Mouse (Mus musculus) mouse embryonic stem cell (cell line): Measurements from ENCODE around the gene Tlr9.

Experiments used
- in situ Hi-C, 2 experiments: fragments of 300-500 bp; cut with MboI; formaldehyde crosslinking; loops; 1 replicate in 1 of 2; 3 replicates in 1 of 2; pipeline ENCODE4 v1.14.3; 2019 to 2020; ENCODE audit warnings: low sequenced_read_pairs in 2 of 2, low pct_unique_long_range_greater_than_20kb in 1 of 2, mixed read lengths in 1 of 2; ENCODE audit not compliant: unreplicated experiment in 1 of 2

Tlr9 gene

DNA sequence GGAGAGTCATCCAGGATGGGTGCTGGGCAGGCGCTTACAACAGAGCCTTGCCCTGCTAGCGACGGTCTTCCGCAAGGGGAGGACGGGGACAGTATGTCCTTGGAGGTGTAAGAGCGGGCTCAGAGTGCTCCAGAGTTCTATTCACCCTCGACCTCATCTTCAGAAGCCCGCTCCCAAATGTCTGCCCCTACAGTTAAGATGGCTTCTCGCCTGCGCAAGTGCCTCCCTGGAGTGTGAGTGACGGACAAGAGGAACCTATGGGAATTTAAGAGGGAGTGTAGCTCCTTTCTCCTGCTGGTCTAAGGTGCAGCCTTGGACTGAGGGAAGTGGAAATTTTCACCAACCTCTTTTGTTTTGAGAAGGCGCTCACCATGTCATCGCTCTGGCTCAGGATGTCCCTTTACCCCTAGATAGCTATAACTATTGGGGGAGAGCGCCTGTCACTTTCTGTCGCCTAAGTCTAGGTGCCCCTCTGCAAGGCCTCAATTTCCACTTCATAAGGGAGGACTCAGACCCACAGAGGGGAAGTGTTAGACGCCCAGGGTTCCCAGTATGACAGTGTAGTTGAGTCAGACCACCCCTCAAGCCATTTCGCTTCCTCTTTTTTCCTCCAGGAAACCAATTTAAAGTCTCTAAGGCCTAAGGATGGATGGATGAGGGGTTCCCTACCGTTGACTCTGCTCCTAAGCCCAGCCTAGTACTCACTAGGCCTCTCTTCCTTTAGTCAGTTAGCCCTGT is 22.7 kb upstream of the Tlr9 start, which contains the start of gene Ppm1m:
TSS of gene Ppm1m (minus strand) at position 212 of the 738 bp plus-strand sequence.
- in situ Hi-C loops = loop anchor here in 1 of 2 experiments (25.0 kb wide), 1 partner anchor 638 kb away; no protein-coding TSS in a partner anchor

GRCm38 (mm10) chr9:106201895-106202294 is 20.5 kb upstream of the Tlr9 start:
- in situ Hi-C loops = no loop called here

GRCm38 (mm10) chr9:106202819-106203636 is 19.4 kb upstream of the Tlr9 start, which contains the start of gene Twf2:
Twf2 (plus strand) TSS chr9:106203108.
- in situ Hi-C loops = no loop called here

DNA sequence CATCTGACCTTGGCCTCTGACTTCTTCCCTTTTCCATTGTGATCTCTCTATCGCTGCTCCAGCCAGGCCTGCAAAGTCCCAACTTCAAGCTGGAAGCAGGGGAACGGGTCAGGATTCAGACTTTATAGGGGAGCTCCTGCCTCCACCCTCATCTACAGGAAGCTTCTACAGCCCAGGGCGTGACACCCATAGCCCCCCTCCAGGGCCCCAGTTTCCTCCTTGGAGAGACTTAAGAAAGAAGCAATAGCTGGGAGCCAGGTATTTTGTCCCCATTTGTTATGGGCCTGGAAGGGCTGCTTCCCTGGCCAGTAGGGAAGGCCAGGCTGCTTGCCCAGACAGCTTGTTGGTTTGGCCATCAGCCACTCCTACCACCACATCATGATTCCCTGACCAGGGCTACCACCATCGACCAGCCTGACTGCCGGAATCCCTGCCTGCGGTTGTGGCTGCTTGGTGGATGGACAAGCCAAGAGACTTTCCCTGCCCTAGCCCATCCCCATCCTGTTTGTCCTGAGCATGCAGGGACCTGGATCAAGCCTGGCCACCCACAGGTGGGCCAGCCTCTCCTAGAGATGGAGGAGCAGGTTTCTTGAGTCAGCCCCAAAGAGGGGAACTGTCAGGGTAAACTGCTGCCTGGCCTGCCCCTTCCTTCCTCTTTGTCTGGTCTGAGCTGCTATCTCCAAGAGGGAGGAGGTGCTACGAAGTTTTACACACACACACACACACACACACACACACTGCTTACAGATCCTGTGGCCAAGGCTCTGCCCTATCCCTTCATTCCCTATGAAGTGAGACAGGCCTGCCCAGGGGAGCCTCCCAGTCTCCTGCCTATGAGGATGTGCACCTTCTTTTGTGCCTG is 18.2 kb upstream of the Tlr9 start:
- in situ Hi-C loops = no loop called here

DNA sequence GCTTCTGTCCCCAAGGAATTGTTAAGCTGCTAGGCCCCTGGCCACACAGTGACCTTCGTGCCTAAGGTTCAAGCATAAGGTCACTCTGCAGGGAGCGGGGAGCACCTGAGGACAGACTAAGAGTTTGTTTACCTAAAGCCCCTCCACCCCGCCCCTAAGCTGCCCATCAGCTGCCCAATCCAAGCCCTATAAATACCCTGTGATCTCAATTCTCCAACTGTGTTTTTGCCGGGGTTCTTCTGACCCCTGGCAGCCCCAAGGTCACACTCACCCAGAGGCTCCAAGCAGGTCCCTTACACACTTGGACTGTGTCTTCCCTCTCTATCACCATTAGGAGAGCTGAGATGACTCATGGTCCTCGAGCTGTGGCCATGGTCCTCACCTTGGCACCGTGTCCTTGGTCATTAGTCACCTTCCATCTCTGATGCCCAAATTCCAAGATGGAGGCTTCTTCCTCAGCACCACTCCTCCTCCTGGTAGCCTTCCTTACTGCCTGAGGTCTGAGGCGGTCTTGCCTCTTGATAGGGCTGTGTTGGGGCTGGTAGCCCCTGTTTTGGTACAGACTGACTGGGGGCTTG is 16.6 kb upstream of the Tlr9 start:
- in situ Hi-C loops = no loop called here

- in situ Hi-C loops = no loop called here
These were observed 15.9 kb upstream of the Tlr9 start for GRCm38 (mm10) chr9:106206515-106206914.

DNA sequence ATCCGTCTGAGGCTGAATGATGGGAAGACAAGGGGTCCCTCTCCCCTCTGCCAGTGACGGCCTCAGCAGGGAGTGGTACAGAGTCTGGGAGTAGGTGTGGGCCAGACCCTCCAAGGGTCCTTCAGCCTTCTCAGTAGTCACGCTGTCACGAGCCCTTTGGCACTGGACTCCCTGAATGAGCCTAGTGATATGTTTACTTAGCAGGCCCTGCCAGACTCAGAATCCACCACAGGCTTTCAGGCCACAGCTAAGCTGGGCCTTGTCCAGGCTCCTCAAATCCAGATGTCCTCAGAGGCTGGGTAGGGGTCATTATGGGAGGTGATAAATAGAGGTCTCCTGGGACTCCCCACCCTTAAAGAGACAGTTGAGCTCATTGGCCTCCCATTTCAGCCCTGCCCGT is 14.2 kb upstream of the Tlr9 start:
- in situ Hi-C loops = no loop called here

DNA sequence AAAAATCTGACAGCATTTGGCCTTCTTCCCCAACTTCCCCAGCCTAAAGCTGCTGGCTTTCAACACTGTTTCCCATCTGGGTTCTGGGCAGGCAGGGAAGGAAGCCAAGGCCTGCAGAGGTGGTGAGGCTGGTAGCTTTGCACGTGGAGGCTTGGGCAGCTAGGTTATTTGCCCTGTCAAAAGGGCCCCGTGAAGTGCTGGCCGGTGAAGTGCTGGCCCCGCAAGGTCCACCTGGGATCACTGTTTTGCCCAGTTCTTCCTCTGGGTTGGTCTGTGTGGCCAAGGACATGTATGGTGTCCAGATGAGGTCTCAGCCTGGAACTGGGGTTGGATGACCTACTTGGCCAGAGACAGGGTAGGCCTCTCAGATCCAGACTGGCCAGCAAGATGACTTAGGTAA is 12.4 kb upstream of the Tlr9 start:
- in situ Hi-C loops = no loop called here

- in situ Hi-C loops = no loop called here
These were observed 11.4 kb upstream of the Tlr9 start for GRCm38 (mm10) chr9:106210853-106211609.

DNA sequence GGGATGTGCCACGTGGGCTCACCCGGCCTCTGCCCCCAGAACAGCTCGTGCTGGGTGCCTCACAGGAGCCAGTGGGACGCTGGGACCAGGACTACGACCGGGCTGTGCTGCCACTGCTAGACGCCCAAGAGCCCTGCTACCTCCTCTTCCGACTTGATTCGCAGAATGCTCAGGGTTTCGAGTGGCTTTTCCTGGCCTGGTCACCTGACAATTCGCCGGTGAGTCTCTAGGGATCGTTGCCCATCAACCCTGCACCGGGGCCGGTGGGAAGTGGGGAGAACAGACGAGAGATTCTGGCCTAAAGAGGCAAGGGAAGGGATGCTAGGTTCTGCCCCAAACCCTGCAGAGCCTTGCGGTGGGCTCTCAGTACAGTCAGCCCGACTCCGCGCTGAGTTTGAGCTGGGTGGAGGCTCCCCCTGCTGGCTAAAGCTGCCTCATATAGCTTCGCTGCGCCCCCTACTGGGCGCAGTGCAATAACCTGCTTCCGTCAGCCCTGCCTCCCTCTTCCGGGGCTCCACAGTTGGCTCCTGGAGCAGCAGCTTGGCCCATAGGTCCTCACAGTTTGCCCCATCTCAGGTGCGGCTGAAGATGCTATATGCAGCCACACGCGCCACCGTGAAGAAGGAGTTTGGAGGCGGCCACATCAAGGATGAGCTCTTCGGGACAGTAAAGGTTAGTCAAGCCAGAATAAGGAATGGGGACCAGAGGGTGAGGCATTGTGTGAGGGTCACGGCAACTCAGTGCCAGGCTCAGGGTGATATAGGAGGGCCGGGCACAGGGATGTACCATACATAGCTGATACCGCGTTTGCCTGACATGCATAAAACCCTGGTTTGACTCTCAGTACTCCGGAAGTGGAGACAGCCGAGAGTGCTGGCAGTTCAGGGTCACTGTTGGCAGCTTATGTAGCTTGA is 10.5 kb upstream of the Tlr9 start:
- in situ Hi-C loops = no loop called here

GRCm38 (mm10) chr9:106212594-106212981 is 9.8 kb upstream of the Tlr9 start:
- in situ Hi-C loops = no loop called here

DNA sequence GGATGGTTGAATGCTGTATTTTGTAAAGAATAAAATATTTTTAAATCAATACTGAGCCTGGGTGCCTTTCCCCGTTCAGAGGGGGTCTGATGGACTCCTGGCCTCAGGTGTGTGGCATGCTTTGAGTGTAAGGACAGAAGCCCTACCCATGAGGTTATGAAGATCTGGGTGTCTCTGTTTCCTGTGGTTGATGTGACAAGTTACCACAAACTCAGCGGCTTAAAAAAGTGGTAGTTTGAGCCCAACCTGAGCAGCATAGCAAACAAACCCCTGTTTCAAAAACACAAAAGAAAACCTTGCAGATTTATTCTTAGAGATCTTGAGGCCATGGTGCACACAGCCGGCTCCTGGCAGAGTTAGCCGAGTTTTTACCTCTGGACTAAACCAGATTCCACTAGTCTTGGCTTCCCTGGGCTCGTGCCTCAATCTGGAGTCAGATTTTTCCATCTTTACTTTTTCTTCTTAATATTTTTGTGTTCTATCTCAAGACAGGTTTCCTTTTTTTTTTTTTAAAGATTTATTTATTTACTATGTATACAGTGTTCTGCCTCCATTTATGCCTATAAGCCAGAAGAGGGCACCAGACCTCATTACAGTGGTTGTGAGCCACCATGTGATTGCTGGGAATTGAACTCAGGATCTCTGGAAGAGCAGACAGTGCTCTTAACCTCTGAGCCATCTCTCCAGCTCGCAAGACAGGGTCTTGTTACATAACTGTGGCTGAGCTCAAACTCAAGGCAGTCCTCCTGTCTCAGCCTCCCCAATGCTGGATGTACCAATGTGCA is 6.9 kb upstream of the Tlr9 start:
- in situ Hi-C loops = no loop called here

- in situ Hi-C loops = no loop called here
These were observed 5.4 kb upstream of the Tlr9 start for GRCm38 (mm10) chr9:106216971-106217370.

GRCm38 (mm10) chr9:106220894-106221523 is 1.4 kb upstream of the Tlr9 start:
- in situ Hi-C loops = no loop called here

- in situ Hi-C loops = no loop called here
These were observed 596 bp downstream of the Tlr9 start for GRCm38 (mm10) chr9:106222994-106223393.
